Mouse (Mus musculus): ENCODE results near the gene Ranbp3. TPM values are rescaled to one million over a fixed set of nuclear protein-coding genes. Genes with fewer than 3 reads are reported as not detected.

Gene Ranbp3
- polyA plus RNA-seq, 1 experiment from 2014 or later = 105 TPM

DNA sequence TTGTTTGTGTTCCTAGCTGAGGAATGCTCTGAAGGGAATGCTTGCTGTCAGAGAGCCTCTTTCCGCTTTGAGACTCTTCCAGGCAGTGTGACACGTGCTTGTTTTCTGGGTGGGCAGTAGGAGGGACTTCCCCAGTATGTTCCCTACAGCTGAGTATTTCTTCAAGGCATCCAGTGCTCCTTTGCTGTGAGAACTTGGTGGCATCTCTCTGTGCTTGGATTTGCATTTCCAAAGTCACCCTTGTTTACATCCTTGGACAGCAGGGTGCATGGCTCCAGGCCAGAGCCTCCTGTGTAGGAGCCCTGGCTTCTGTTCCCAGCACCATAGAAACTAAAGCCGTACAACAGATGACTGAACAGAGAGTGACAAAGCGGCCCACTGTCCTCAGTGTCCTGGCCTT, 35.6 kb downstream of the Ranbp3 start:
- no peaks in the 10 kb centered on the region for H3K27me3 ChIP-seq (ENCODE audit: control insufficient read depth, insufficient read depth, low read length)
- no peaks in the 10 kb centered on the region for H3K4me1 ChIP-seq (ENCODE audit: control insufficient read depth, insufficient read depth, low read length)
- H3K9ac ChIP-seq (replicated peaks; ENCODE audit: low read length) = no peak overlapping the region
- DNase-seq (no peak), ATAC-seq (ENCODE audit: low FRiP score, low TSS enrichment) (no peak)
- H3K4me3 ChIP-seq (replicated peaks; ENCODE audit: low read depth, low read length) = no peak overlapping the region
- 83% methylated on average over 4 of the region's 4 CpGs for WGBS
- H3K36me3 ChIP-seq (ENCODE audit: control insufficient read depth, insufficient read depth, low read length) = peaks cover 91% of the 10 kb centered on the region
- H3K4me2 ChIP-seq (ENCODE audit: low read length) = no peak overlapping the region
- no peaks in the 10 kb centered on the region for H3K9me3 ChIP-seq (ENCODE audit: control insufficient read depth, low read length)
- no peak overlapping the region for H3K27ac ChIP-seq (replicated peaks; ENCODE audit: low read depth, low read length)

DNA sequence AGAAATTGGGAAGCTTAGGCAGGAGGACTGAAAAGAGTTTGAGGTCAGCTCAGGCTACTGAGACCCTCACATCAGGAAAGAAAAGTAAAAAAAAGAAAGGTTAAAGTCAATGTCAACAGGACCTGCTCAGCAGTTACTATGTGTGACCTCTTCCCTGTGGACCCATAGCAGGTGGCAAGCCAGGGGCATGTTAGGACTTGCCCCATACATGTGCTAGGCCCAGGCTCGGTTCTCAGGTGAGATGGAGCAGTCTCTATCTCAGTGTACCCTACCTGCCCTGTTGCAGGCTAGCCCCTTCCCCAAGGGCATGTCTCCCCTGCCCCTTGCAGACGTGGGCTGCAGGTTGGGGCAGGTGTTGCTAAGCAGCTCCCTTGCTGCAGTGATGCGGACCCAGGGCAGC, 36.6 kb downstream of the Ranbp3 start:
- Histone ChIP-seq H3K36me3 (ENCODE audit: control insufficient read depth, insufficient read depth, low read length) (peaks cover 81% of the 10 kb centered on the region), H3K27ac (replicated peaks; ENCODE audit: low read depth, low read length) (no peak overlapping the region), H3K27me3 (ENCODE audit: control insufficient read depth, insufficient read depth, low read length) (no peaks in the 10 kb centered on the region), H3K4me1 (ENCODE audit: control insufficient read depth, insufficient read depth, low read length) (no peaks in the 10 kb centered on the region), H3K4me3 (replicated peaks; ENCODE audit: low read depth, low read length) (no peak overlapping the region), H3K9me3 (ENCODE audit: control insufficient read depth, low read length) (no peaks in the 10 kb centered on the region), H3K9ac (replicated peaks; ENCODE audit: low read length) (no peak overlapping the region), H3K4me2 (ENCODE audit: low read length) (no peak overlapping the region)
- DNase-seq = no peak
- 92% methylated on average over 3 of the region's 3 CpGs for WGBS
- no peak for ATAC-seq (ENCODE audit: low FRiP score, low TSS enrichment)

GRCm38 (mm10) chr17:56715360-56715759, 42.3 kb downstream of the Ranbp3 start:
- peak overlapping the region; percentile 82 for H3K4me2 ChIP-seq (ENCODE audit: low read length)
- 58% methylated on average over 11 of the region's 11 CpGs for WGBS
- peak overlapping the region; percentile 70; the same call in 1 of the 2 replicates for H3K9ac ChIP-seq (replicated peaks; ENCODE audit: low read length)
- DNase-seq (no peak), ATAC-seq (ENCODE audit: low FRiP score, low TSS enrichment) (no peak)
- no peaks in the 10 kb centered on the region for H3K9me3 ChIP-seq (ENCODE audit: control insufficient read depth, low read length)
- H3K4me3 ChIP-seq (replicated peaks; ENCODE audit: low read depth, low read length) = peak overlapping the region; percentile 80
- no peak overlapping the region for H3K27ac ChIP-seq (replicated peaks; ENCODE audit: low read depth, low read length)
- H3K36me3 ChIP-seq (ENCODE audit: control insufficient read depth, insufficient read depth, low read length) = peaks cover 24% of the 10 kb centered on the region
- H3K27me3 ChIP-seq (ENCODE audit: control insufficient read depth, insufficient read depth, low read length) = no peaks in the 10 kb centered on the region
- peaks cover 20% of the 10 kb centered on the region for H3K4me1 ChIP-seq (ENCODE audit: control insufficient read depth, insufficient read depth, low read length)

DNA sequence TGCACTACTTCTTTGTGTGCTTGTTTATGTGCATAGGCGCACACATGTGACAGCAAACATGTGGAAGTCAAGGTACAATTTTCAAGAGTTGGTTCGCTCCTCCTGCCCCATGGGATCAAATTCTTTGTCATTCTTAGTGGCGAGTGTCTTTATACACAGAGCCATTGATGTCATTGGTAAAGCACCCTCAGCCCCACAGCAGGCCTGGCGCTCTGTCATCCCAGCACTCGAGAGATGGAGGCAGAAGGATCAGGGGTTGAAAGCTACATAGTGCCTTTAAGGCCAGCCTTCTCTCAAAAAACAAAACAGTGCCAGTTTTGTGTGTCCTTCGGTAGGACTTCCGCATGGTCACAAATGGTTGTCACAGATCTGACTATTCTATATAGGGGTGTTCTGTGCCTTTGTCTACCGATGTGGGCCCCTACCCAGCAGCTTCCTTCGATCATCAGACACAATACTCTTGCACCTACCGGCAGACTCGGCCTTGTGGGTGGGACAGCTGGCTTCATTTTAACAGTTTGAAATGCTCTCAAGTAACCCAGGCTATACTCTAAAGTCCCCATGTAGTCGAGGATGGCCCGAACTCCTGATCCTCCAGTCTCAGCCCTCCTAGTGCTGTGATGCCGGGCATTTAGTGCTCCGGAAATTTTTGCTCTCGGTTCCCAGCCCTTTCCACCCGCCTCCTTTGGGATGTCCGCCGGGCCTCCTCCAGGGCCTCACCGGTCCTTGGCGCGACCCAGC, 43.0 kb downstream of the Ranbp3 start:
- peaks cover 20% of the 10 kb centered on the region for H3K4me1 ChIP-seq (ENCODE audit: control insufficient read depth, insufficient read depth, low read length)
- H3K27me3 ChIP-seq (ENCODE audit: control insufficient read depth, insufficient read depth, low read length) = no peaks in the 10 kb centered on the region
- H3K4me3 ChIP-seq (replicated peaks; ENCODE audit: low read depth, low read length) = peak overlapping the region; percentile 80
- ATAC-seq (ENCODE audit: low FRiP score, low TSS enrichment) = no peak
- peak overlapping the region; percentile 82 for H3K4me2 ChIP-seq (ENCODE audit: low read length)
- peaks cover 20% of the 10 kb centered on the region for H3K36me3 ChIP-seq (ENCODE audit: control insufficient read depth, insufficient read depth, low read length)
- peak; percentile 20 for DNase-seq
- no peaks in the 10 kb centered on the region for H3K9me3 ChIP-seq (ENCODE audit: control insufficient read depth, low read length)
- 24% methylated on average over 22 of the region's 22 CpGs for WGBS
- peak overlapping the region; percentile 85 for H3K27ac ChIP-seq (replicated peaks; ENCODE audit: low read depth, low read length)
- peak overlapping the region; percentile 70 for H3K9ac ChIP-seq (replicated peaks; ENCODE audit: low read length)

DNA sequence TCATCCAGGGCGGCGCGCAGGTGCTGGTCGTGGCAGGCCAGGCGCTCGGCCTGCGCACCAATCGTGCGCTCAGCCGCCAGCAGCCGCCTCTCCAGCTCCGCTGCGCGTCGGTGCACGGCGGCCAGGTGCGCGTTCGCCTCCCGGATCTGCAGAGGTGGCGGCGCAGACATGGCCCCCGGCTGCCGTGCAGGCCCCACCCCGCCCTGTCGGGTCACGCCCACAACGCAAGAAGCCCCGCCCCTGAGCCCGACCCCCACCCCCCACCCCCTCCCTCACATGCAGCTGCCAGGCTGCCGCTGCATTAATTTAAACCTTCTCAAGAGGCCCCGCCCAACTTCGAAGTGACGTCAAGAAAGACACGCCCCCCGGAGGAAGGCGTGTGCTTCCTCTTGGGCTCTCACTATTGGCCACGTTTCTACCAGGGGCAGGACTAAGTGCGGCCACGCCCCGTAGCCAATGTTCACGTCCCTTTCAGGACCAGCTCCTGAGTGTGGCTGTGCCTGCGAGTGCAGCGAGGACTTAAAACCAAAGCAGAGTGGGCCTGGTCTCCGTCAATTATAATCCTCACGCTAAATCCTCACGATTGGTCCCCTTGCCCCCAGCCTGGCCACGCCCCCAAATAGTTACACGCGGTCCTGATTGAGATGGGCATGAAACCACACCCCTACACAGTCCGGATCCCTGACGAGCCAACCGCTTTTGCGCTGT, 43.7 kb downstream of the Ranbp3 start:
- ATAC-seq (ENCODE audit: low FRiP score, low TSS enrichment) = peak; percentile 93
- H3K4me3 ChIP-seq (replicated peaks; ENCODE audit: low read depth, low read length) = peak overlapping the region; percentile 80

DNA sequence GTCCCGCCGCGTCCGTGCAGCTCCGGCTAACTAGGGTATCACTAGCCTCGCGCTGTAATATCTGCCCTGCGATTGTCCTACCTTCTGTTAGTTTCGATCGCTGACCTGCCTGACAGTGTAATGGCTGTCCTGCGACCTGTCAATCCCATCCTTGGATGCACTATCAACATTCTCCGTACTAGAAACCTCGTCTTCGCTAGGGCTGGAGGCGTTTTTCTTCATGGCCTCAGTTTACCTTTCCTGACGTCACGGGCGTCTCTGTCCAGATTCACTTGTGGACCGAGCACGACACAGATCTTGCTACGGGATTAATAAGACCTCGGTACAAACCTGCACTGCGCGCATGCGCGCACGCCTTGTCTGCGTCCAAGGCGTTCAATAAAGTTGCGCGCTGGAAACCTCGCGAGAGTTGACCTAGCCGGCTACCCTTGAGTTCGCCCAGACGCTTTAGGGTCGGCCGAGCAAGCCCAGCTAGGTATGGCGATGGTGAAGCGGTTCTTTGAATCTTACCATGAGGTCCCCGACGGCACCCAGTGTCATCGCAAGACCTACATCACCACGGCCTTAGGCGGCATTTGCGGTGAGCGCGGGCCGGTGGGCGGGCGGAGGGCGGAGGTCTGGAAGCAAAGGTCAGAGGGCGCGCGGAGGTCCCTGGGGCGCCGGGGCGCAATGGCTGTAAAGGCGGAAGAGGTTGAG, 44.4 kb downstream of the Ranbp3 start, which contains the start of the genes Ndufa11 and Vmac:
Gene Ndufa11 (plus strand): TSS at position 405 of the 696 bp plus-strand sequence.
Gene Vmac (minus strand): TSS at position 660 of the 696 bp plus-strand sequence.
- Histone ChIP-seq H3K4me1 (ENCODE audit: control insufficient read depth, insufficient read depth, low read length) (peaks cover 20% of the 10 kb centered on the region), H3K4me2 (ENCODE audit: low read length) (peak within 1 kb of the TSS; percentile 82), H3K9ac (replicated peaks; ENCODE audit: low read length) (peak within 1 kb of the TSS; percentile 89), H3K9me3 (ENCODE audit: control insufficient read depth, low read length) (no peaks in the 10 kb centered on the region), H3K4me3 (replicated peaks; ENCODE audit: low read depth, low read length) (peak within 1 kb of the TSS; percentile 80), H3K27me3 (ENCODE audit: control insufficient read depth, insufficient read depth, low read length) (no peaks in the 10 kb centered on the region), H3K36me3 (ENCODE audit: control insufficient read depth, insufficient read depth, low read length) (peaks cover 20% of the 10 kb centered on the region), H3K27ac (replicated peaks; ENCODE audit: low read depth, low read length) (peak within 1 kb of the TSS; percentile 85)
- under 1% methylated on average over 59 of the region's 59 CpGs for WGBS
- ATAC-seq (ENCODE audit: low FRiP score, low TSS enrichment) (peak; percentile 80), DNase-seq (peak; percentile 100)

More for the DNA sequence above, 43.7 kb downstream of the Ranbp3 start:
- peak overlapping the region; percentile 85 for H3K27ac ChIP-seq (replicated peaks; ENCODE audit: low read depth, low read length)
- peaks cover 20% of the 10 kb centered on the region for H3K36me3 ChIP-seq (ENCODE audit: control insufficient read depth, insufficient read depth, low read length)
- WGBS = under 1% methylated on average over 55 of the region's 55 CpGs
- no peaks in the 10 kb centered on the region for H3K9me3 ChIP-seq (ENCODE audit: control insufficient read depth, low read length)
- peak; percentile 99 for DNase-seq
- H3K27me3 ChIP-seq (ENCODE audit: control insufficient read depth, insufficient read depth, low read length) = no peaks in the 10 kb centered on the region
- H3K4me2 ChIP-seq (ENCODE audit: low read length) = peak overlapping the region; percentile 82
- H3K9ac ChIP-seq (replicated peaks; ENCODE audit: low read length) = peak overlapping the region; percentile 89
- peaks cover 20% of the 10 kb centered on the region for H3K4me1 ChIP-seq (ENCODE audit: control insufficient read depth, insufficient read depth, low read length)

DNA sequence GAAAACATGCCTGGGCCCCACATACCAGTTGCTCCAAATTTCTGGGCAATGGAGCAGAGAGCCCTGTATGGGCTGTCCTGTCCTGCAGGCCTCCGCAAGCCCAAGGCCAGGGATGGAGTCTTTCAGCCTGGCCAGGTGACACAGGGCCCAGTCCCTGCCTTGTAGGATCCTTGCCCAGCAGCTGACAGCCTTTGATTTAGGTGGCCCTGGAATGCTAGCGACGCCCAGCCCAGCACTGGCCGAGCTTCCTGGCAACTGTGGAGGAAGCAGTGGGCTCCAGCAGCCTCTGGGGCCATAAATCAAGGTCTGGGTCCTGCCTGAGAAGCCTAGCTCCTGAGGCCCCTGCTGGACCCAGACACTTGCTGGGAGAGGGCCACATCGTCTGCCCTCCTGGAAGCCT, 49.3 kb downstream of the Ranbp3 start:
- peaks cover 33% of the 10 kb centered on the region for H3K36me3 ChIP-seq (ENCODE audit: control insufficient read depth, insufficient read depth, low read length)
- ATAC-seq (ENCODE audit: low FRiP score, low TSS enrichment) (no peak), DNase-seq (no peak)
- no peak overlapping the region for H3K27ac ChIP-seq (replicated peaks; ENCODE audit: low read depth, low read length)
- 92% methylated on average over 5 of the region's 5 CpGs for WGBS
- H3K27me3 ChIP-seq (ENCODE audit: control insufficient read depth, insufficient read depth, low read length) = no peaks in the 10 kb centered on the region
- no peak overlapping the region for H3K9ac ChIP-seq (replicated peaks; ENCODE audit: low read length)
- no peaks in the 10 kb centered on the region for H3K9me3 ChIP-seq (ENCODE audit: control insufficient read depth, low read length)
- H3K4me2 ChIP-seq (ENCODE audit: low read length) = no peak overlapping the region
- H3K4me1 ChIP-seq (ENCODE audit: control insufficient read depth, insufficient read depth, low read length) = peaks cover 11% of the 10 kb centered on the region
- H3K4me3 ChIP-seq (replicated peaks; ENCODE audit: low read depth, low read length) = no peak overlapping the region

DNA sequence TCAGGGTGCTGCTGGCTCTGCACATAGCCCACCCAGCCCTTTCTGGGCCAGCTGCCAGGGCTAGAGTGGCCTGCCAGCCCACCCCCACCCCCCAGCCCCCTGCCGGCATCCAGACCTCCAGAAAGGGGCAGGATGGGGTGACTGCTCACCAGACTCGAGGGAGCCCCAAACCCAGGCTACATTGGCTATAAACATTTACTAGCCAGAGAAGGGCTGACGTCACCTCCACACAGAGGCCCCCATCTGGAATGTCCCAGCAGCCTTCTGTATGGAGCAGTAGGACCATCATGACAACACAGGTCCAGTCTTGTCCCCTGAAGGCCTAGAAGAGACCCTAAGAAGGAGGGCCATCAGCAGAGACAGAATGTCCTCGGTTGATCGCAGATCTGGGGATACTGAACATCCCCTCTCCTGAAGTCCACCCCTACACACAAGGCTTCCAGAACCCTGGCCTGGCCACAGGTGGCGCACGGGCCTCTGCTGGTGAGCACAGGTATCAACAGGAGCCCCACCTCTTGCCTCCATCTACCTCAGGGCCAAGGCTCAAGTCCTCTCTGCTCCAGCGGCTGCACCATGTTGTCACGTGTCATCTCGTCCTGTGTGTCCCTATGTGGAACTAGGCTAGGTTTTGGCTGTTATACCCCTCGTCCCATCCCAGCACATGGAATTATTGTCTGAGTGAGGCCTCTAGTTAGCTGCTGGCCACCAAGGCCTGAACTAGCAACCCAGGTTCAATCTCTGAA, 50.5 kb downstream of the Ranbp3 start:
- no peak for ATAC-seq (ENCODE audit: low FRiP score, low TSS enrichment)
- Histone ChIP-seq H3K27me3 (ENCODE audit: control insufficient read depth, insufficient read depth, low read length) (no peaks in the 10 kb centered on the region), H3K4me1 (ENCODE audit: control insufficient read depth, insufficient read depth, low read length) (peaks cover 5% of the 10 kb centered on the region), H3K27ac (replicated peaks; ENCODE audit: low read depth, low read length) (no peak overlapping the region), H3K9ac (replicated peaks; ENCODE audit: low read length) (no peak overlapping the region), H3K4me3 (replicated peaks; ENCODE audit: low read depth, low read length) (no peak overlapping the region), H3K4me2 (ENCODE audit: low read length) (no peak overlapping the region), H3K36me3 (ENCODE audit: control insufficient read depth, insufficient read depth, low read length) (peaks cover 33% of the 10 kb centered on the region), H3K9me3 (ENCODE audit: control insufficient read depth, low read length) (no peaks in the 10 kb centered on the region)
- DNase-seq = no peak
- 87% methylated on average over 11 of the region's 11 CpGs for WGBS
